Mouse (Mus musculus): ENCODE measurements around the gene Gm49361. TPM values are rescaled to one million over a fixed set of nuclear protein-coding genes. Genes with fewer than 3 reads are reported as not detected.
"Not testable (repeated sequence)": the region's sequence is repeated elsewhere in the genome, so short reads cannot be mapped to it uniquely, and the experiment has no call there.

Gm49361 gene
- polyA plus RNA-seq, 1 experiment = 2.2 TPM

GRCm38 (mm10) chr14:57679958-57680535, 65.9 kb downstream of the Gm49361 start:
- peak; percentile 81 for DNase-seq
- Histone ChIP-seq H3K4me1 (ENCODE audit: control insufficient read depth, insufficient read depth, low read length) (no peaks in the 10 kb centered on the region), H3K4me3 (replicated peaks; ENCODE audit: extremely low read depth, low read depth, low read length) (no peak overlapping the region)
- TF ChIP-seq CTCF (IDR thresholded peaks at IDR 0.05; ENCODE audit: insufficient read depth, low read length) (peak; percentile 79), POLR2A (IDR thresholded peaks at IDR 0.05; ENCODE audit: borderline replicate concordance, extremely low read depth, low read depth, low read length) (no peak)
- 33% methylated on average over 5 of the region's 5 CpGs for WGBS

- 16% methylated on average over 1 of the region's 1 CpGs for WGBS
- Histone ChIP-seq H3K4me3 (replicated peaks; ENCODE audit: extremely low read depth, low read depth, low read length) (no peak overlapping the region), H3K4me1 (ENCODE audit: control insufficient read depth, insufficient read depth, low read length) (no peaks in the 10 kb centered on the region)
- no peak for TF ChIP-seq POLR2A (IDR thresholded peaks at IDR 0.05; ENCODE audit: borderline replicate concordance, extremely low read depth, low read depth, low read length)
- no peak for TF ChIP-seq CTCF (IDR thresholded peaks at IDR 0.05; ENCODE audit: insufficient read depth, low read length)
- no peak for DNase-seq
Observed at GRCm38 (mm10) chr14:57679523-57679922, 66.4 kb downstream of the Gm49361 start.

DNA sequence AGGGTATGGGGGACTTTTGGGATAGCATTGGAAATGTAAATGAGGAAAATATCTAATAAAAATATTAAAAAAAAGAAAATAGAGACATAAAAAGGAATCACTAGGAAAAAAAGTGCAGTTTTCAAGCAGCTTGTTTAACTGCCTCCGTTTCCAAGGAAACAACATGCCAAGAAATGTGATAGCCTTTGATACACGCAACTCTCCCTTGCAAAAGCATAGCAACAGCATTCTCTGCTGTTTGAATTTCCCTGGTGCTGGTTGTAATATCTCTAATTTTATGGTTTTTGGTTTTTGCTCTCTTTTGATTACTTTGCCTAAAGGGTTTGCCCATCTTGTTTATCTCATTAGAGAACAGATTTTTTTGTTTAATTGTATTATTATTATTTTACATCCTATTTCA, 70.4 kb downstream of the Gm49361 start:
- DNase-seq = no peak
- H3K4me1 ChIP-seq (ENCODE audit: control insufficient read depth, insufficient read depth, low read length) = no peaks in the 10 kb centered on the region
- WGBS = 33% methylated on average over 2 of the region's 2 CpGs

GRCm38 (mm10) chr14:57665628-57665950, 80.3 kb downstream of the Gm49361 start:
- no peak for DNase-seq
- peak overlapping the region; percentile 96 for H3K4me3 ChIP-seq (replicated peaks; ENCODE audit: extremely low read depth, low read depth, low read length)
- H3K4me1 ChIP-seq (ENCODE audit: control insufficient read depth, insufficient read depth, low read length) = 0 out of 2 replicates have a peak, but pooled peaks cover 2% of the 10 kb centered on the region
- TF ChIP-seq POLR2A (IDR thresholded peaks at IDR 0.05; ENCODE audit: borderline replicate concordance, extremely low read depth, low read depth, low read length) (no peak), CTCF (IDR thresholded peaks at IDR 0.05; ENCODE audit: insufficient read depth, low read length) (no peak)
- WGBS = 5% methylated on average over 10 of the region's 10 CpGs

More for the DNA sequence above, 70.4 kb downstream of the Gm49361 start:
- no peak overlapping the region for H3K4me3 ChIP-seq (replicated peaks; ENCODE audit: extremely low read depth, low read depth, low read length)
- TF ChIP-seq CTCF (IDR thresholded peaks at IDR 0.05; ENCODE audit: insufficient read depth, low read length) (no peak), POLR2A (IDR thresholded peaks at IDR 0.05; ENCODE audit: borderline replicate concordance, extremely low read depth, low read depth, low read length) (no peak)

DNA sequence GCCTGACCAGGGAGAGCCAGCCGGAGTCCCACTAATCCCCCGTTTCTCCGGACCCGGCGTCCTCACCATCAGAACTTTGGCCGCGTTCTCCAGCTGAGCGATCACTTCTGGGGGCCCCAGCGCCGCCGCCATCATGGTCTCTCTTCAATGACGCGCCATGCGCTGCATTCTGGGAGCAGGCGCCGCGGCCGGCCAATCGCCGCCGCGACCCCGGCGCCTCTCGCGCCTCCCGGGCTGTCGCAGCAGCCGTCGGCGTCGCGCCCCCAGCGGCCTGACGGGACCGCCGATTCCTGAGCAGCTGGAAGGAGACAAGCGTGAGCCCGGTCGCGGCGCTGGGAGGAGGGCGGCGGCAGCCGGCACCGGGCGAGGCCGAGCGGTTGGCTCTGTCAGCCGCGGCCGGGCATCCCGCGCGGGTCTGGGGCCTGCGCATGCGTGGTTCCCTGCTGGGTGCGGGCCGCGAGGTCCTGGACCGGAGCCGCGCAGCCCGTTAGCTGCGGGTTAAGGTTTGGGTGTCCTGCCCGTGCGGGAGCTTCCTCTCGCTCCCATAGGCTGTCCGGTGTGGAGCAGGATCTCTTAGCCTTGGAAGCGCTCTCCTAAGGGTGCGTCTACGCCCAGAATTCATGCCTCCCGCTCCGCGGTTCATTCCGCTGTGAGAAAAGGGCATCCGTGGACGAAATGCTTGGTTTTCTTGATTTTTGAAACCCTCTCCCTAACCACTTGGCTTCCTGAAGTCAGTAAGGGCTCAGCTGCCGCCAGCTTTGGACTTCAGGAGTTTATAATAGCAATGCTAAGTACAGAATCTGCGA, 80.9 kb downstream of the Gm49361 start, which contains the start of gene Xpo4:
Gene Xpo4, minus strand, starts transcription at position 609 of the 806 bp plus-strand sequence.
- under 1% methylated on average over 79 of the region's 80 CpGs for WGBS
- DNase-seq = peak; percentile 85
- TF ChIP-seq CTCF (IDR thresholded peaks at IDR 0.05; ENCODE audit: insufficient read depth, low read length) (no peak), POLR2A (IDR thresholded peaks at IDR 0.05; ENCODE audit: borderline replicate concordance, extremely low read depth, low read depth, low read length) (peak; percentile 45; the same call in 1 of the 2 replicates)
- Histone ChIP-seq H3K4me3 (replicated peaks; ENCODE audit: extremely low read depth, low read depth, low read length) (peak within 1 kb of the TSS; percentile 96), H3K4me1 (ENCODE audit: control insufficient read depth, insufficient read depth, low read length) (0 out of 2 replicates have a peak, but pooled peaks cover 2% of the 10 kb centered on the region)

DNA sequence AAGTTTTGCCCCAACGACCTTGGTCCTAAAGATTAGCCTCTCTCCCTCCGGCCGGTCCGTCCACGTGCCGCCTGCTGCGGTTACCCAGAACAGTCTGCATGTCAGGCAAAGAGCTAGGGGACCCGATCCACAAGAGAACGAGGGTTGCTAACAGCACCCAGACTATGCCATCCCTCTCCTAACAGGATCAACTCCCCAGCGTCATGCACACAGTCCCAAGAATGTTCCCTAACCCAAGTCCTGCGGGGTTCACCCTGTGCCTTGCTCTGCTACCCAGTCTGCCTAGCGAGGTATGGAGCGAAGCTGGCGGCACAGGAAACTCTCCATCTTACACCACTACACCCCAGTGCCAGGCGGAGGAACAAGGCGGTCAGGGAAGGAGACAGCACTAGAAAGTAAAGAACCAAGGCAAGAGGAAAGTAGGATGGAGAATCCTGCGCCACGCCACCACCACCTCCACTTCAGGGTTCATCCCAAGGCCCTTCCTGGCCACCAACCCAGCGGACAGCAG, 81.5 kb downstream of the Gm49361 start:
- no peak for DNase-seq

DNA sequence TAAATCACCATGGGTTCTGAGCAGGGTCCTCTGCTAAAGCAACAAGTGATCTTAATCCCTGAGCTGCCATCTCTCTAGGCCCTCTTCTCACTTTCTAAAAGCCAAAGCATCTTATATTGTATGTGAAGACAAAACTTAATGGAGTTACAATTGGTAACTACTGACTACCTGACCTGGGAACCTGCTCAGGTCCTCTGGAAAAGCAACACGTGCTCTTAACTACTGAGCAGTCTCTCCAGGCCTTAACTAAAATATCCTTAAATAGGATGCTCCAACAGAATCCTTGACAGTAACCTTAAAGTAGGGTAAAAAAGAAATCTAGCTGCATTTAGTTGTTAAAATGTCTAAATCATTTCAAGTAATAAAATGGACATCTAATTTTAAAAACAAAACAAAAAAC, 82.3 kb downstream of the Gm49361 start:
- H3K4me3 ChIP-seq (replicated peaks; ENCODE audit: extremely low read depth, low read depth, low read length) = no peak overlapping the region
- TF ChIP-seq CTCF (IDR thresholded peaks at IDR 0.05; ENCODE audit: insufficient read depth, low read length) = no peak
- no peak for TF ChIP-seq POLR2A (IDR thresholded peaks at IDR 0.05; ENCODE audit: borderline replicate concordance, extremely low read depth, low read depth, low read length)
- 0 out of 2 replicates have a peak, but pooled peaks cover 2% of the 10 kb centered on the region for H3K4me1 ChIP-seq (ENCODE audit: control insufficient read depth, insufficient read depth, low read length)
- DNase-seq = no peak
- WGBS = 28% methylated on average over 1 of the region's 1 CpGs

More for the DNA sequence above, 81.5 kb downstream of the Gm49361 start:
- 0 out of 2 replicates have a peak, but pooled peaks cover 2% of the 10 kb centered on the region for H3K4me1 ChIP-seq (ENCODE audit: control insufficient read depth, insufficient read depth, low read length)
- TF ChIP-seq POLR2A (IDR thresholded peaks at IDR 0.05; ENCODE audit: borderline replicate concordance, extremely low read depth, low read depth, low read length) = no peak
- no peak for TF ChIP-seq CTCF (IDR thresholded peaks at IDR 0.05; ENCODE audit: insufficient read depth, low read length)
- peak overlapping the region; percentile 96 for H3K4me3 ChIP-seq (replicated peaks; ENCODE audit: extremely low read depth, low read depth, low read length)
- 0% methylated on average over 19 of the region's 19 CpGs for WGBS

- whole genome bisulfite sequencing = 96% methylated on average over 4 of the region's 4 CpGs
- no peaks in the 10 kb centered on the region for H3K4me1 ChIP-seq (ENCODE audit: control insufficient read depth, insufficient read depth, low read length)
- TF ChIP-seq CTCF (IDR thresholded peaks at IDR 0.05; ENCODE audit: insufficient read depth, low read length) = no peak
- no peak for TF ChIP-seq POLR2A (IDR thresholded peaks at IDR 0.05; ENCODE audit: borderline replicate concordance, extremely low read depth, low read depth, low read length)
- no peak overlapping the region for H3K4me3 ChIP-seq (replicated peaks; ENCODE audit: extremely low read depth, low read depth, low read length)
- no peak for DNase-seq
Observed at GRCm38 (mm10) chr14:57658301-57658700, 87.6 kb downstream of the Gm49361 start.

DNA sequence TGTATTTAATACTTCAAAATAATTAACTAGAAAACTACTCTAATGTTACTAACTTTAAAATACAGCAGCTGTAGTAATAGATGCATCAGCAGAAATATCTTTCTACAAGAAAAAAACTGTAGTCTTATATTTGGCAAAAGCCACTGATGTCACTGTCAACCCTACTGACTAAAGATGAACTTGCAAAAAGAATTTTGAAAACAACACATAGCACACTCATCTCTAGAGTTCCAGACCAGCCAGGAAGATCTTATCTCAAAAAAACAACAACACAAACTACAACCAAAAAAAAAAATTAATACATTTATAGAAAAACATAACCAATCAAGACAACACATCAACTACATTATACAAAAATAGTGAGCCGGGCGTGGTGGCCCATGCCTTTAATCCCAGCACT, 88.4 kb downstream of the Gm49361 start:
- 100% methylated on average over 2 of the region's 2 CpGs for WGBS
- no peak for DNase-seq
- H3K4me3 ChIP-seq (replicated peaks; ENCODE audit: extremely low read depth, low read depth, low read length) = no peak overlapping the region
- H3K4me1 ChIP-seq (ENCODE audit: control insufficient read depth, insufficient read depth, low read length) = no peaks in the 10 kb centered on the region
- TF ChIP-seq CTCF (IDR thresholded peaks at IDR 0.05; ENCODE audit: insufficient read depth, low read length) (no peak), POLR2A (IDR thresholded peaks at IDR 0.05; ENCODE audit: borderline replicate concordance, extremely low read depth, low read depth, low read length) (no peak)

DNA sequence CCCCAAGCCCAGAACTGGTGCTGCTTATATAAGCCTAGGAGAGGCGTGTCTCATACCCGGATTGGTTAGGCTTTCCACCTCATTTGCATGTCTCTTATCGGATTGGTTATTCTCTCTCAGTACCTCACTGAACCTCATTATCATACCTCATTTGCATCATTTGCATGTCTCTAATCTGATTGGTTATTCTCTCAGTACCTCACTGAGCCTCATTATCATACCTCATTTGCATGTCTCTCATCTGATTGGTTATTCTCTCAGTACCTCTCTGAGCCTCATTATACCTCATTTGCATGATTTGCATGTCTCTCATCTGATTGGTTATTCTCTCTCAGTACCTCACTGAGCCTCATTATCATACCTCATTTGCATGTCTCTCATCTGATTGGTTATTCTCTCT, 89.4 kb downstream of the Gm49361 start:
- not testable (repeated sequence) for DNase-seq; H3K4me1 ChIP-seq (ENCODE audit: control insufficient read depth, insufficient read depth, low read length); H3K4me3 ChIP-seq (replicated peaks; ENCODE audit: extremely low read depth, low read depth, low read length)
- 92% methylated on average over 3 of the region's 3 CpGs for WGBS

Data from lung, adult 2 months (tissue).